Mouse (Mus musculus) limb, embryonic 13.5 days (tissue): ENCODE data around the gene Mrvi1. TPM values are rescaled to one million over a fixed set of nuclear protein-coding genes. Genes with fewer than 3 reads are reported as not detected.

ENCODE experiments used
- ATAC-seq: fragments of 200-750 bp; cut with Nextera tagmentation; 2 replicates; pipeline ENCODE4 v1.8.0; 2017; ENCODE audit warnings: low read depth, moderate number of reproducible peaks, moderate TSS enrichment; ENCODE audit not compliant: low FRiP score
- H3K27ac ChIP-seq: fragments of 300-500 bp; sonication (generic); 2 replicates; pipeline ENCODE4 v1.5.1; 2015; ENCODE audit warnings: inconsistent platforms, mild to moderate bottlenecking, moderate library complexity
- H3K27me3 ChIP-seq: fragments of 300-500 bp; sonication (generic); 2 replicates; pipeline ENCODE4 v1.6.1; 2015; ENCODE audit warnings: mild to moderate bottlenecking, inconsistent platforms
- H3K36me3 ChIP-seq: fragments of 300-500 bp; sonication (generic); 2 replicates; pipeline ENCODE4 v1.6.1; 2015; ENCODE audit warnings: inconsistent platforms, mild to moderate bottlenecking, moderate library complexity
- H3K4me1 ChIP-seq: fragments of 300-500 bp; sonication (generic); 2 replicates; pipeline ENCODE4 v1.6.1; 2015; ENCODE audit warnings: inconsistent platforms
- H3K4me2 ChIP-seq: fragments of 300-500 bp; sonication (generic); replicated peaks from 2 replicates; pipeline ENCODE4 v1.6.1; 2015; ENCODE audit warnings: inconsistent platforms, mild to moderate bottlenecking, moderate library complexity
- H3K4me3 ChIP-seq: fragments of 300-500 bp; sonication (generic); 2 replicates; pipeline ENCODE4 v1.5.1; 2015; ENCODE audit warnings: moderate library complexity, mild to moderate bottlenecking, inconsistent platforms
- H3K9ac ChIP-seq: fragments of 300-500 bp; sonication (generic); 2 replicates; pipeline ENCODE4 v1.6.1; 2015; ENCODE audit warnings: mild to moderate bottlenecking, inconsistent platforms
- H3K9me3 ChIP-seq: fragments of 300-500 bp; sonication (generic); 2 replicates; pipeline ENCODE4 v1.6.1; 2016; ENCODE audit warnings: inconsistent platforms
- WGBS: fragments of 180-500 bp; shearing (Covaris S2); methylation state at CpG from one replicate; pipeline ENCODE4 v1.1.7; 2015; 5-methylcytosine and 5-hydroxymethylcytosine counted together
- polyA plus RNA-seq: library from polyadenylated mRNA; unstranded; fragments of >200 nt; fragmentation: Nextera tagmentation; extraction: Ambion mirVana; gene quantifications from 2 replicates; pipeline ENCODE4 v1.2.1, GENCODE M21; 2015

Gene Mrvi1
- polyA plus RNA-seq, 1 experiment from 2014 or later = 1.6 TPM

DNA sequence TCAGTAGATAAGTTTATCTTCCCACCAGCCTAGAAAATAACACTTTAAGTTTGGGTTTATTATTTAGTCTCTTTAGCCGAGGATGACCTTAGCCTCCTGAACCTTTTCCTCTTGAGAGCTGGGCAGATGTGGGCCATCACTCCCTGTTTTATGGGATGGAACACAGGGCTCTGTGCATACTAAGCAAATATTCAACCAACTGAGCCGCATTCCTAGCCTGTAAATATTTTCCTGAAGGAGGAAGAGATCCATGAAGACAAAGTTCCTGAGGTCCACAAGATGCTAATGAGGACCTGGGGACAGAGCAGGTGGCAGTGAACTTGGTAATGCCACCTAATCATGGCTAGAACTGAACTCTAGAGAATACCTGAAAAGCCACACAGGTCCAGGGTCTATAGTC is 9.5 kb downstream of the Mrvi1 start:
- 0 out of 2 replicates have a peak, but pooled peaks cover 6% of the 10 kb centered on the region for H3K4me1 ChIP-seq
- H3K4me2 ChIP-seq = no peak overlapping the region
- H3K27me3 ChIP-seq = no peaks in the 10 kb centered on the region
- 68% methylated on average over 2 of the region's 2 CpGs for WGBS
- no peak overlapping the region for H3K4me3 ChIP-seq
- no peaks in the 10 kb centered on the region for H3K36me3 ChIP-seq
- no peak overlapping the region for H3K9ac ChIP-seq
- no peak for ATAC-seq
- H3K27ac ChIP-seq = no peak overlapping the region
- no peaks in the 10 kb centered on the region for H3K9me3 ChIP-seq

DNA sequence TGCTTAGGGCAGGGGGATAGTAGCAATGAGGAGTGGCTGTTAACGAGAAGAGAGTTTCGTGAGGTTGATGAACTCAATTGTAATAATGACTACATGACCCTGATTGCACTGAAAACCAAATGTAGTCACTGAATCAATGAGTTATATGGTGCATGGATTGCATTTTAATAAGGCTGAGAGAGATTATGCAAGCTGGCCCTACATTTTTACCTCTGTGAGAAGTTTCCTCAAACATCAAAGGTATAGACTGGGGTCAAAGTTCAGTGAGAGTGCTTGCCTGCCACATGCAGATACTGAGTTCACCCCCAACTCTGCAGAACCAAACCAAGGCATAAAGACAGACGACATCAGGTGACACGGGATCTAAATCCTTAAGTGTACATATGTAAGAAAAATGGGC is 14.9 kb downstream of the Mrvi1 start:
- H3K27ac ChIP-seq = no peak overlapping the region
- H3K4me1 ChIP-seq = peaks cover 10% of the 10 kb centered on the region; the same call in 1 of the 2 replicates
- no peaks in the 10 kb centered on the region for H3K36me3 ChIP-seq
- no peak overlapping the region for H3K4me2 ChIP-seq
- H3K4me3 ChIP-seq = no peak overlapping the region
- H3K9ac ChIP-seq = no peak overlapping the region
- no peaks in the 10 kb centered on the region for H3K27me3 ChIP-seq
- no peak for ATAC-seq
- H3K9me3 ChIP-seq = no peaks in the 10 kb centered on the region
- WGBS = 78% methylated on average over 4 of the region's 4 CpGs

DNA sequence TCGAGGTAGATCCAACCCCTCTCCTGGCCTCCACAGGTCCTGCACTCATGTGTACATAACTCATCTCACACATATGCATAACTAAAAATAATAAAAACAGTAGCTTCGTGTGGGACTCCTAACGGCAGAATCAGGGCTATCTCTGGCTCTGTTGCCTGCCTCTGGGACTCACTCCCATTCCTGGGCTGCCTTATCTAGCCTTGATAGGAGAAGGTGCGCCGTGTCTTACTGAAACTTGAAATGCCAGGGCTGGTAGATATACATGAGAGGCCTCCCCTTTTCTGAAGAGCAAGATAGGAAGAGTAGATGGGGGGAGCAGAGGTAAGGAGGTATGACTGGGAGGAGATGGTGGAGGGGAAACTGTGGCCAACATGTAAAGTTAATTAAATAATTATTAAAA is 15.4 kb downstream of the Mrvi1 start:
- H3K9ac ChIP-seq = no peak overlapping the region
- no peaks in the 10 kb centered on the region for H3K9me3 ChIP-seq
- 92% methylated on average over 5 of the region's 5 CpGs for WGBS
- no peaks in the 10 kb centered on the region for H3K36me3 ChIP-seq
- peaks cover 10% of the 10 kb centered on the region; the same call in 1 of the 2 replicates for H3K4me1 ChIP-seq
- no peaks in the 10 kb centered on the region for H3K27me3 ChIP-seq
- ATAC-seq = no peak
- no peak overlapping the region for H3K4me3 ChIP-seq
- no peak overlapping the region for H3K27ac ChIP-seq
- no peak overlapping the region for H3K4me2 ChIP-seq

DNA sequence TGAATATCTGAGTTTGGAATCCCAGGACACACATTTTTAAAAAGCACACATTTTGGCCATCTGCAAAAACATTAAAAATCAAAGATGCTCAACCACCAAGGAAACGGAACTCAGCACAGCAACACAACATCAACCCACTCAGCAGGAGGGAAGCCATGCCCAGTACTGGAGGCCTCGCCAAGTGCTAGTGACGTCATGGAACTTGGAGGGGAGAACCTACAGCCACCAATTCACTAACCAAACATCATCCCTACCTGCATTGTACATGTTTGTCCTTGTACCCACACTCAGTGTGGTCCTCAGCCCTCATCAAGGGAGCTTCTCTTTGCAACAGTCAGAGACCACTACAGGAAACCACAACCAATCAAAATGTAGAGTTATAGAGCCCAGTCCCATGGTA is 16.9 kb downstream of the Mrvi1 start:
- Histone ChIP-seq H3K4me3 (no peak overlapping the region), H3K36me3 (no peaks in the 10 kb centered on the region), H3K27me3 (no peaks in the 10 kb centered on the region), H3K27ac (no peak overlapping the region), H3K4me1 (peaks cover 15% of the 10 kb centered on the region; the same call in 1 of the 2 replicates), H3K9me3 (no peaks in the 10 kb centered on the region), H3K4me2 (no peak overlapping the region), H3K9ac (no peak overlapping the region)
- WGBS = 74% methylated on average over 3 of the region's 3 CpGs
- no peak for ATAC-seq

DNA sequence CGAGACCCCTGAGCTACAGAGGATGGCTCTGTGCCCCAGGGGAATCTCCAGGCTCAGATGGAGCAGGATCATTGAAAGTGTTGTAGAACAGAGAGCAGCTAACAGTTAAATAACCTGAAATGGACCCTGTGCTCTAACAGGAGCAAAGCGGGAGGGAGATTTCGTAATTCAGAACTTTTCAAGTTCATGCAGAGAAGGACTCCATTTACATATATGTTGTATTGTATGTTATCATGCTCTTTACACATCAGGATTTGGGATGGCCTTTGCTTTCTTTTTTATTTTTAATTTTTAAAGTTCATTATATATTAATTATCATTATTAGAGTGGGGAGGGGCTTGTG is 18.6 kb downstream of the Mrvi1 start:
- Histone ChIP-seq H3K4me2 (no peak overlapping the region), H3K27me3 (no peaks in the 10 kb centered on the region), H3K9ac (no peak overlapping the region), H3K36me3 (no peaks in the 10 kb centered on the region), H3K27ac (no peak overlapping the region), H3K4me3 (no peak overlapping the region), H3K9me3 (no peaks in the 10 kb centered on the region), H3K4me1 (peaks cover 15% of the 10 kb centered on the region; the same call in 1 of the 2 replicates)
- ATAC-seq = no peak
- WGBS = 60% methylated on average over 3 of the region's 3 CpGs

DNA sequence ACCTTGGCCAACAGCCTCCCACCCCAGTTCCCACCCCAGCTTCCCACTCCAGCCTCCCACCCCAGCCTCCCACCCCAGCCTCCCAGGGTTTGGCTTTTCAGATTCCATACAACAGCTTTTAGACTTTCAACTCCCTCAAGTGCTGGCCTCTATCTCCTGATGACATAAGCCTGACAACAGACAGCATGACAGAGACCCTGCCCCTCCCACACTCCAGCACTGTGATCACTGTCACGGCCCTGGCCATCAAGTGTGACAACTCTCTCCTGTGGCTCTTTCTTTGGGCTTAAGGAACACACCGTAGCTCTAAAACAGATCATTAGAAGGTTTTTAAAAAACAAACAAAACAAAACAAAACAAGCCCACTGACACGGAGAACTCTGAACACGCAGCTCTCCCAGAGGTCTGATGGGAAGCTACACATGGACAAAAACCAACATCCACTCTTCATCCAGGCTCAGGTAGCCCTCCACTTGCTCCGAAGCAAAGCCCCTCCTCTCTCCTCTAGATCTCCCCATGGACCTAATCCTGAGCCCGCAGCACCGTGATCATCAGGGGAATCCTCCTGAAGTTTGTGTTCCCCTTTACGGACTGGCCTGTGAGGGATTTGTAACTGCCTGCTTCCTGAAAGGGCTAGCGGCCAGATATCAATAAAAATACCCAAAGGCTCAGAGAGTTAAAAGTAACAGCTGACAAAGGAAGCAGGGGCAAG is 19.2 kb downstream of the Mrvi1 start:
- H3K9me3 ChIP-seq = no peaks in the 10 kb centered on the region
- H3K9ac ChIP-seq = no peak overlapping the region
- ATAC-seq = no peak
- no peak overlapping the region for H3K4me3 ChIP-seq
- H3K36me3 ChIP-seq = no peaks in the 10 kb centered on the region
- peaks cover 17% of the 10 kb centered on the region; the same call in 1 of the 2 replicates for H3K4me1 ChIP-seq
- no peaks in the 10 kb centered on the region for H3K27me3 ChIP-seq
- H3K27ac ChIP-seq = no peak overlapping the region
- 54% methylated on average over 9 of the region's 9 CpGs for WGBS
- H3K4me2 ChIP-seq = no peak overlapping the region

DNA sequence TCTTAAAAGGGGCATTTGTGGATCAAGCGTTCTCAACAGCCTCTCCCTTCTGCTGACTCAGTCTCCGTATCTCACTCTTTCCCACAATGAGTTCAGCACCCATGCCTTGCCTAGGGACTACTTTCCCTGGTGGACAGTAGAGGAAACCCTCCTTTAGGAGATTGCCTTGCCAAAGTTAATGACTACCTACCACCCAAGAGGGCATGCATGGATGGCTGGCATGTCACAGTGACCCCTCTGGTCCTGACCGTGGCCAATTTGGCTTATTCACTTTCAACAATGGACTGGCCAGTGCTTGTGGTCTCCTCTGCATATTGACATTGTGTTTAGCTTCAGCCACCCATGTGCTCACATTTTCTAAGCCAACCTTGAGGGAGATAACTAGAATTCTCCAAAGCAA is 19.8 kb downstream of the Mrvi1 start:
- no peaks in the 10 kb centered on the region for H3K36me3 ChIP-seq
- H3K9ac ChIP-seq = no peak overlapping the region
- no peak for ATAC-seq
- no peak overlapping the region for H3K27ac ChIP-seq
- H3K27me3 ChIP-seq = no peaks in the 10 kb centered on the region
- 87% methylated on average over 3 of the region's 3 CpGs for WGBS
- no peak overlapping the region for H3K4me3 ChIP-seq
- H3K4me2 ChIP-seq = no peak overlapping the region
- H3K9me3 ChIP-seq = no peaks in the 10 kb centered on the region
- H3K4me1 ChIP-seq = peaks cover 23% of the 10 kb centered on the region; the same call in 1 of the 2 replicates

DNA sequence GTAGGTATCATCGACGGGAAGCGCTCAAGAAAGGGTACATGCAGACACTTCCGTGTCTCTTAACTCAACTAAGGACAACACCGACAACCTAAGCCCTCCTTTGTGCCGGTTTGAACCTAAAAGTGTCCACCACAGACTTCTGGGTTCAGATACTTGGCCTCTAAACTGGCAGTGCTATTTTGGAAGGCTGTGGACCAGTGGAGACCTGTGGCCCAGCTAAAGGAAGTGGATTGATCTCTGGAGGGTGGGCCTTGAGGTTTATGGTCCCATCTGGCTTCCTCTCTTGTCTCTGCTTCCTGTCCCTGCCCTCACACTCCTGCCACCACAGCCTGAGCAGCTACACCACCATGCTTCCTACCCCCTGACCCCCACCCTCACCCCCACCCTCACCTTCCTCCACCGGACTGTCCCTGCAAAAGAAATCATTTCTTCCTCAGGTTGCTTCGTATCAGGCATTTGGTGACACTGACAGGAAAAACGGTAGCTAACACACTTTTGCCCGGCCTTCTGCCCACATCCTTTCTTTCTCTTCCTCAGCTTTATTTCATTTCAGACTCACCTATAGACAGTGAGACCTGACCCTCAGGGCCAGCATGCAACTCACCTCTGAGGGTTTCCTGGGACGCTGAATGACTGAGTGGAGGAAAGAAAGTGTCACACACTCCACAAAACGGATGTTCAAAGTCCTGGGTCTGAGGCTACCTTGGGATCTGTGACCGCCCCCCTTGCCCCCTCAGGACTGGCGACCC is 25.7 kb downstream of the Mrvi1 start:
- 88% methylated on average over 14 of the region's 14 CpGs for WGBS
- Histone ChIP-seq H3K4me1 (peaks cover 14% of the 10 kb centered on the region; the same call in 1 of the 2 replicates), H3K9me3 (no peaks in the 10 kb centered on the region), H3K36me3 (no peaks in the 10 kb centered on the region), H3K27ac (no peak overlapping the region), H3K9ac (no peak overlapping the region), H3K4me3 (no peak overlapping the region), H3K4me2 (no peak overlapping the region), H3K27me3 (no peaks in the 10 kb centered on the region)
- no peak for ATAC-seq

DNA sequence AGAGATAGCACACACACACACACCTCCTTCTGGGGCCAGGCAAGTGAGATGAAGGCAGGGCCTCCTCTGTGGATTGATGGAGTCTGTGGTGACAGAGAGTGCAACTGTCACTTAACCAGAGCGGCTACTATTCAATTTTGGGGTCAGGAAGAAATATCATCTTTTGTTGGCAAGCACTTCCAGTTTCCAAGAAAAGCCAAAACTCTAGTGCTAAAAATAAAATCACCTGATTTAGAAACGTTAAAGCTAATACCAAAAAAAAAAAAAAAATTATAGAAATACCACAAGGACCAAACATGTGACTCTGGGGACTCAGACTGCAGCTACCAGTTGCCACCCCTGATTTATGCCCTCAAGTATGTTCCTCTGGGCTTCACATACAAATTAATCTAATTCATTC is 26.7 kb downstream of the Mrvi1 start:
- Histone ChIP-seq H3K9ac (no peak overlapping the region), H3K4me3 (no peak overlapping the region), H3K27me3 (no peaks in the 10 kb centered on the region), H3K4me1 (peaks cover 8% of the 10 kb centered on the region; the same call in 1 of the 2 replicates), H3K4me2 (no peak overlapping the region), H3K9me3 (no peaks in the 10 kb centered on the region), H3K27ac (no peak overlapping the region), H3K36me3 (no peaks in the 10 kb centered on the region)
- 71% methylated on average over 2 of the region's 2 CpGs for WGBS
- ATAC-seq = no peak

DNA sequence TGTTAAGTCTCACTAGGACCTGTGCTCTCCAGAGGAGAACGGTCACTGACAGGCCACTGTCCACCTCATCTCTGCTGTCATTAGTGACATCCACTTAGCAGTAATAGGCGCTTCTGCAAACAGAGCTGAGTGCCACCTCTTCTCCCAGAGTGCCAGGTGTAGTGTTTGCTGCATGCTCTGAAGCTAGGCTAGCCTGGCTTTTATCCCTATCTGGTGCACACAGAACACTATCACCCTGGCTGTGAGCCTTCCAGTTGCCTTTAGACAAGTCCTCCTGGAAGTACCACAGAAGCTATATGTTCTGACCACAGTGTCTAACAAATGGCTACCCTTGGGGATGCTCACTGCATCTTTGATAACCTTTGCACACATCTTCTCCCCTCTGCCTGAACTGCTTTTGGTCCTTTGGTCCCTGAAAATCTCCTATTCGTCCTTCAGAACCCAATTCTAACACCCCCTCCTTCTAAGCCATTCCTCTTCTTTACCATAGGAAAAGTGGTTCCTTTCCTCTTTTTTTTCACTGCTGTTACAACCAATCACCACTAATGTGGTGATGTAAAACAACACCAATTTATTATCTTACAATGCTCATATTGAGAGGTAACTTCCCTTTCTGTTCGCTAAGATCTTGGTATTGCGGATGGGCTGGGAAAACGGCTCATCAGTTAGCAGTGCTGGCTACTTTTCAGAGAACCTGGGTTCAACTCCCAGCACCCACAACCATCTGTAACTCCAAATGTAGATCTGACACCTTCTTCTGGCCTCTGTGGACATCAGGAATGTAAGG is 28.0 kb downstream of the Mrvi1 start:
- Histone ChIP-seq H3K27ac (no peak overlapping the region), H3K27me3 (no peaks in the 10 kb centered on the region), H3K4me3 (no peak overlapping the region), H3K4me2 (no peak overlapping the region), H3K9ac (no peak overlapping the region), H3K36me3 (no peaks in the 10 kb centered on the region), H3K4me1 (peaks cover 15% of the 10 kb centered on the region), H3K9me3 (no peaks in the 10 kb centered on the region)
- no peak for ATAC-seq
- 87% methylated on average over 6 of the region's 6 CpGs for WGBS

DNA sequence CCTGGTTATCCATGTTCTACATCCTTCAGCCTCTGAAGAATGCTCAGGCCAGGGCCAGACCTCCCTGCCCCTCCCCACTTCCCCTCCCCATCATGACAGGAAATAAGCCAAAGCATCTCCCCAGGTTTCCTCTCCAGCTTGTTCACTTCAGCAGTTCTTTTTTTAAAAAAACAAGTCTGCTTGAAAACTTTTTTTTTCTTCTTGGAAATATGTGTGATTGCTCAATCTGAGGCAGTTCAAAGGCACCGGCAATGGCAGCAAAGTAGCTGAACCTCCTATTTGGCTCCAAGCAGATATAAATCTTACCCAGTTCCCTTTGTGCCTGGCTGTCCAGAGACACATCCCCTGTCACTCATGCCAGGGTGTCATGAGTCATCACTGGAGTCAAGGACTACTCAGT is 29.1 kb downstream of the Mrvi1 start:
- no peak for ATAC-seq
- Histone ChIP-seq H3K4me2 (no peak overlapping the region), H3K27me3 (no peaks in the 10 kb centered on the region), H3K27ac (no peak overlapping the region), H3K36me3 (no peaks in the 10 kb centered on the region), H3K9ac (no peak overlapping the region), H3K9me3 (no peaks in the 10 kb centered on the region), H3K4me3 (no peak overlapping the region), H3K4me1 (peaks cover 14% of the 10 kb centered on the region)
- 81% methylated on average over 1 of the region's 1 CpGs for WGBS

DNA sequence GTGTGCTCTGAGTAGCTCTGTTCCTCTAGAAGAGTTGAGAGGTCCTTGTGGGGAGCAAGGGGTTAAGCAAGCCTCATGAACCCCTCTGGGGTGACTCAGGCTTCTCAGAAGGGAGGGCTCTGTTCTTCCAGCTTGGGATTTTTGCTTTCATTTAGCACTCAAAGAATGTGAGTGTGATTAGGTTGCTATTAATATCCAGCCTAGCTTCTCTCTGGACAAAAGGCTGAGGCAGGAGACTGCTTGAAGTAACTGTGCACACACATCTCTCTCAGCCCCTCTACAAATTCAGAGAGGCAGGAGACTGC is 31.7 kb downstream of the Mrvi1 start:
- no peaks in the 10 kb centered on the region for H3K36me3 ChIP-seq
- H3K9ac ChIP-seq = no peak overlapping the region
- H3K27ac ChIP-seq = no peak overlapping the region
- no peaks in the 10 kb centered on the region for H3K9me3 ChIP-seq
- H3K4me3 ChIP-seq = no peak overlapping the region
- H3K4me1 ChIP-seq = peaks cover 10% of the 10 kb centered on the region
- ATAC-seq = no peak
- no peak overlapping the region for H3K4me2 ChIP-seq
- H3K27me3 ChIP-seq = no peaks in the 10 kb centered on the region
